Mouse (Mus musculus) left cerebral cortex, postnatal 10 days (tissue): Measurements from ENCODE around the gene Acadvl. TPM values are rescaled to one million over a fixed set of nuclear protein-coding genes. Genes with fewer than 3 reads are reported as not detected.

Experiments used
- DNase-seq, 2 experiments: peaks; one replicate each; pipeline ENCODE4 v3.0.0; 2021 to 2022; ENCODE audit warnings: low spot score in 2 of 2, mixed read lengths in 1 of 2; ENCODE audit errors: extremely low spot score in 1 of 2
- intact Hi-C: fragments of 180-260 bp; cut with DNase I; formaldehyde crosslinking; loops from one replicate; pipeline ENCODE4 v1.15.1; 2025
- total RNA-seq, 2 experiments: library from RNA; stranded (reverse); gene quantifications; 2 replicates each; pipeline ENCODE4 v1.2.3; 2021

Acadvl gene
- total RNA-seq: 10 to 100 TPM; 44.8 to 48.0 TPM

- intact Hi-C loops: no loop called here
- peak; percentile 78 to 91 for DNase-seq
These were observed at the start of gene Acadvl for GRCm38 (mm10) chr11:70014880-70015558. Gene Acadvl, minus strand, starts transcription at chr11:70015411.

- DNase-seq: no peak
- intact Hi-C loops: no loop called here
These were observed 47.8 kb upstream of the Acadvl start for GRCm38 (mm10) chr11:70063053-70063452.

GRCm38 (mm10) chr11:70059930-70060329, 44.7 kb upstream of the Acadvl start:
- intact Hi-C loops: no loop called here
- DNase-seq: no peak

- DNase-seq: no peak
- intact Hi-C loops: no loop called here
These were observed 42.6 kb upstream of the Acadvl start for GRCm38 (mm10) chr11:70057805-70058204.

- intact Hi-C loops: loop anchor here (2.0 kb wide), 1 partner anchor 157 kb away; the partner anchor contains the start of gene Slc16a11
- DNase-seq: peak; percentile 68 to 72
These were observed 40.5 kb upstream of the Acadvl start for GRCm38 (mm10) chr11:70055618-70056214.

GRCm38 (mm10) chr11:70053898-70054570, 38.8 kb upstream of the Acadvl start, which contains the start of gene Asgr1:
Gene Asgr1, plus strand, starts transcription at chr11:70054085.
- DNase-seq: no peak
- intact Hi-C loops: loop anchor here (2.0 kb wide), 1 partner anchor 159 kb away; the partner anchor contains the start of gene Slc16a11

GRCm38 (mm10) chr11:70053156-70053555, 37.9 kb upstream of the Acadvl start:
- DNase-seq: no peak
- intact Hi-C loops: no loop called here

- intact Hi-C loops: no loop called here
- DNase-seq: no peak
These were observed 34.6 kb upstream of the Acadvl start for GRCm38 (mm10) chr11:70049816-70050215.

- no peak for DNase-seq
These were observed 34.2 kb upstream of the Acadvl start for GRCm38 (mm10) chr11:70049366-70049765.

GRCm38 (mm10) chr11:70045435-70045834, 30.2 kb upstream of the Acadvl start:
- intact Hi-C loops: no loop called here
- no peak for DNase-seq

More at GRCm38 (mm10) chr11:70049366-70049765, 34.2 kb upstream of the Acadvl start:
- intact Hi-C loops: no loop called here

- no peak for DNase-seq
These were observed 28.5 kb upstream of the Acadvl start for GRCm38 (mm10) chr11:70043665-70044064.

GRCm38 (mm10) chr11:70042309-70043085, 27.3 kb upstream of the Acadvl start:
- intact Hi-C loops: no loop called here
- no peak for DNase-seq

More at GRCm38 (mm10) chr11:70043665-70044064, 28.5 kb upstream of the Acadvl start:
- intact Hi-C loops: no loop called here

GRCm38 (mm10) chr11:70040184-70040583, 25.0 kb upstream of the Acadvl start:
- no peak for DNase-seq
- intact Hi-C loops: no loop called here

- no peak for DNase-seq
- intact Hi-C loops: no loop called here
These were observed 24.4 kb upstream of the Acadvl start for GRCm38 (mm10) chr11:70039631-70040030.

GRCm38 (mm10) chr11:70038174-70038573, 23.0 kb upstream of the Acadvl start:
- intact Hi-C loops: no loop called here

GRCm38 (mm10) chr11:70031321-70031670, 16.1 kb upstream of the Acadvl start:
- intact Hi-C loops: no loop called here
- DNase-seq: no peak

More at GRCm38 (mm10) chr11:70038174-70038573, 23.0 kb upstream of the Acadvl start:
- DNase-seq: no peak

- intact Hi-C loops: no loop called here
- DNase-seq: no peak
These were observed 15.6 kb upstream of the Acadvl start for GRCm38 (mm10) chr11:70030651-70031320.

- intact Hi-C loops: no loop called here
- no peak for DNase-seq
These were observed 14.8 kb upstream of the Acadvl start for GRCm38 (mm10) chr11:70029829-70030550.
